Comparison of ENCODE assay signal across 26 mouse cellular contexts in the genomic region with DNA sequence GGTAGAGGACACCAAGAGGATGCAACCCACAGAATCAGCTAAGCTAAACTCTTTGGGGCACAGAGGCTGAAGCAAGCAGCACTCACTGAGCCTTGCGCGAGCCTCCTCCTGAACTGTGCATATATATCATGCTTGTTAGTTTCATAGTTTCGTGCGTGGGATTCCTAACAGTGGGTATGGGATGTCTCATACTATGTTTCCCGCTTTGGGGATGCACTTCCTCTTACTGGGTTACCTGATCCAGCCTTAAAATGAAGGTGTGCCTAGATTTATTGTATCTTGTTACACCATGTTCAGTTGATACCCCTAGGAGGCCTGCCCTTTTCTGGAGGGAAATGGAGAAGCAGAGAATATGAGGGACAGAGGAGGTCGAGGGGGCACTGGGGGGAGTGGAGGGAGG.
"Had no signal": no experiment of that assay in that cellular context is flagged by ENCODE, and none has a peak within 500 bp of the region (broad histone marks: within the 10 kb centered on the region; RNA-seq: fewer than 3 reads in every experiment).

No protein-coding gene starts in this region.

- H3K27me3 ChIP-seq: heart, embryonic 12.5 days; hindbrain, embryonic 12.5 days; intestine, embryonic 15.5 days; limb, embryonic 12.5 days; liver, embryonic 13.5 days; liver, embryonic 15.5 days had no signal

- H3K4me2 ChIP-seq: heart, embryonic 12.5 days; hindbrain, embryonic 12.5 days; hindbrain, embryonic 14.5 days; intestine, embryonic 15.5 days; limb, embryonic 12.5 days; liver, embryonic 11.5 days; liver, embryonic 13.5 days; liver, embryonic 15.5 days had no signal

- DNase-seq: gastrocnemius, adult 2 months; gastrocnemius, postnatal 10 days; gastrocnemius, postnatal 25 days; heart, adult 18-20 months; heart, postnatal 10 days; heart, postnatal 4 days; kidney, adult 2 months; kidney, postnatal 25 days; kidney, postnatal 4 days; liver; liver, embryonic 13.5 days had no signal

- H3K27ac ChIP-seq: gastrocnemius, adult 2 months; heart, embryonic 10.5 days; hindbrain, embryonic 10.5 days; hindbrain, embryonic 12.5 days; hindbrain, embryonic 14.5 days; intestine, embryonic 15.5 days; layer of hippocampus, adult 2 months; left cerebral cortex, adult 2 months; limb, embryonic 10.5 days; limb, embryonic 12.5 days; liver, embryonic 13.5 days; liver, embryonic 15.5 days had no signal

- ATAC-seq: hindbrain, embryonic 16.5 days; inflammation-experienced regulatory T-cells, adult 6 months; intestine, embryonic 15.5 days; intestine, postnatal 0 days had no signal

- H3K4me3 ChIP-seq: gastrocnemius, adult 2 months; heart, embryonic 10.5 days; heart, embryonic 12.5 days; hindbrain, embryonic 10.5 days; hindbrain, embryonic 12.5 days; intestine, embryonic 15.5 days; layer of hippocampus, adult 2 months; left cerebral cortex, adult 2 months; limb, embryonic 10.5 days; limb, embryonic 12.5 days; liver, embryonic 13.5 days; liver, embryonic 15.5 days had no signal

- H3K9me3 ChIP-seq: heart, embryonic 10.5 days; heart, embryonic 12.5 days; hindbrain, embryonic 10.5 days; hindbrain, embryonic 12.5 days; intestine, embryonic 15.5 days; limb, embryonic 10.5 days; limb, embryonic 12.5 days; liver, embryonic 13.5 days; liver, embryonic 15.5 days had no signal

- H3K4me1 ChIP-seq: hindbrain, embryonic 10.5 days; hindbrain, embryonic 12.5 days; intestine, embryonic 15.5 days; limb, embryonic 10.5 days; limb, embryonic 12.5 days; liver, embryonic 13.5 days; liver, embryonic 15.5 days had no signal

- H3K36me3 ChIP-seq: heart, embryonic 10.5 days; heart, embryonic 12.5 days; hindbrain, embryonic 10.5 days; hindbrain, embryonic 12.5 days; intestine, embryonic 15.5 days; limb, embryonic 10.5 days; limb, embryonic 12.5 days; liver, embryonic 13.5 days; liver, embryonic 15.5 days had no signal

- H3K9ac ChIP-seq: heart, embryonic 12.5 days; hindbrain, embryonic 12.5 days; hindbrain, embryonic 14.5 days; intestine, embryonic 15.5 days; limb, embryonic 12.5 days; liver, embryonic 13.5 days; liver, embryonic 15.5 days had no signal
